Mouse (Mus musculus) ES-CJ7 (cell line): ENCODE results near the gene Rhoq.

Experiments
- DNase-seq: peaks from one replicate; pipeline ENCODE4 v3.0.0; 2011; ENCODE audit warnings: low read depth, low spot score

Gene Rhoq

DNA sequence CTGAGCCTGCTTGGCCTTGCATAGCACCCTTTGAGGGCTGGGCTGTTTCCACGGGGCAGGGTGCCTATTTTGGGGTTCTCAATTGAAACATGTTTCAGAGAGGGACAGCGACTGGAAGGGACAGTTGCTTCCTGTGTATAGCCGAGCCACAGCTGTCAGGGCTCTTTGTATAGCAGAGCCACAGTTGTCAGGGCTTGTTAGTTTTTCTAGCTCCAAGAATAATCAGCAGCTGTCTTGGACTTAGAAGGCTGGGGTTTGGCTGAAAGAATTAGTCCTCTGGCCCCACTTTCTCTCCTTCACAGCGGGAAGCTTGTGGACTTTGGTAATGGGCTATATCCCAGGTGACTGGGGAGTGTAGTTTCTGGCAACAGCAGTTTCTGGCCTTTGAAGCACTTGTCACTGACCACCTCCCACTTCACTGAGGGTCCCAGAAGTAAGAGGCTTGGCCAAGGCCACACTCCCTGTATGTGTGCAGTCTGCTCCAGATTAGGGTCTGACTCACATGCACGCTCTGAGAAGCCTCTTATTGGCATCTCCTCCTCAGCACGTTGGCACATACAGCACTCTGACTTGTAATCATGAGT, 25.8 kb downstream of the Rhoq start:
- no peak for DNase-seq

- no peak for DNase-seq
Observed at GRCm38 (mm10) chr17:86991306-86991705, 28.4 kb downstream of the Rhoq start.

DNA sequence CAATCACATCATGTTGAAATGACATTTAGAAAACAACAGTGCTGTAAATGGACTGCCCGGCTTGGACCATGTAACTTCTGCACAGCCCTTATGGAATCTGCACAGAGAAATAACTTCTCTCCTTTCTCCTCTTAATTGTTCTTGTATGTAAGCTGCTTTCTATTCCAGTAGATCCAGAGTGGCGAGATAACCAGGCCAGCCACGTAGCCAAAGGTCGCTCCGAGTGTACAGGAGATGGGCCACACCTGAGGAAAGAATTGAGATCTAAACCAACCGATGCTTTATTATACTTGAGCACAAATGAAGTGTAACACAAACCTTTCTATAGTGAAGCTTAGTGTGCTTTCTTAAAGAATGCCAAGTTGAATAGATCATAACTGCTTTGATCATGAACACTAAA, 34.4 kb downstream of the Rhoq start:
- DNase-seq = no peak

DNA sequence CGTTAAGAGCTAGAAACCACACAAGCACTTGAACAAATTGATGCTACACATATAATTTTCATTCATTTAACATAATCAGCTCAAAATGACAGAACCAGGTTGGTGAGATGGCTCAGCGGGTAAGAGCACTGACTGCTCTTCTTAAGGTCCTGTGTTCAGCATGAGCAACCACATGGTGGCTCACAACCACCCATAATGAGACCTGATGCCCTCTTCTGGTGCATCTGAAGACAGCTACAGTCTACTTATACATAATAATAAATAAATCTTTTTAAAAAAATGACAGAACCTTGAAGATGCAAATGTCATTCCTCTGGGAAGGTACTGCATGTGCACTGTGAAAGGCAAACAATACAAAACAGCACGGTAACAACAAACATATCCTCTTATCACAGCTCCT, 46.1 kb downstream of the Rhoq start:
- DNase-seq = no peak

DNA sequence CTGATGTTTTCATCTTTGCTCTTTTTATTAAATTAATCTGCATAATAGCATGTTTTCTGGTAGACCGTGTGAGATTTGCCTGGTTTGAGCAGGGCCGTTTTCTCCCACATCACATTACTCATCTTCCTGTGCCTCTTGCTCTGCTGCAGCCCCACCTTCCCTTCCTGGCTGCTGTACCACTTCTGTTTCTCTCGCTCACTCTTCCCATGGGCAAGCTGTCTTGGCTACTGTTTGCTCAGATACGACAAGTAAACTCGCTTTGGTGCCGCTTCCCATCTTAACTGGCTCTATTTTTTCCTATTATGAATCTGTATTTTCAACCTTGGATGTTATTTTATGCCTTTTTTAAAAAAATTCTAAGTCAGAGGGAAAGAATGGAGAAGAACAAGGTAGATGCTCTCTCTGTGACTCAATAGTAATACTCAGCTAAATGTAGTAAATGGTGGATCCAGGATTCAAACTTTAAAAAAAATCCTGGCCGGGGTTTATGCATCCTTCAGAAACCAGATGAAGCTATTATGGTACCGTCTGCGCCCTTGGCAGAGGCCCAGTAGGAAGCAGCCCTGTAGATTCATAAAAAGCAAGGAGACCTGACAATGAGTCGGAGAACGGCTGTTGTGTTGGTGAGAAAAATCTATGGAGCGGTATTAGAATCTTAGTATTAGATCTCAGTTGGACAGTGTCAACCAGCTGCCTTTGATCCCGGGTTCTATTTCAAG, 48.6 kb downstream of the Rhoq start:
- no peak for DNase-seq

DNA sequence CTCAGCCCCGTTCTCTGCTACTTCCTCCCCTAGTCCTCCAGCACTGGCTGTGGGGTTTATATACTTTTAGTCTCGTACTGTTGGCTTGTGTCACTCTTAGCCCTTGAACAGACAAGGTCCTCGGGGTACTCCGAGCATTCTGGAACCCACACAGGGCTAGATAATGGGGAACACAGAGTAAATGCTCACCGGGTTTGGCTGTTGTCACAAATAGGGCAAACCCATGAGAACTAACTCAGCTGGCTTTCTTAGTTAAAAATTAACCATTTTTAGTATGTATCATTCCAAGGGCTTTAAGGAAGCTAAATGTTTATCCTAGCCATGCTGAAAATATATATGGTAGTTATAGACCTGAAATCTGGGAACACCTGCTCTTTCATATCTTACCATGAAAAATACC, 56.8 kb downstream of the Rhoq start:
- no peak for DNase-seq

GRCm38 (mm10) chr17:87024491-87025242, 61.8 kb downstream of the Rhoq start:
- DNase-seq = peak; percentile 47

- peak; percentile 97 for DNase-seq
Observed at GRCm38 (mm10) chr17:87025269-87025949, 62.5 kb downstream of the Rhoq start, which contains the start of the genes Pigf and Cript. TSS of gene Pigf (minus strand) at chr17:87025406. TSS of gene Cript (plus strand) at chr17:87025550.

DNA sequence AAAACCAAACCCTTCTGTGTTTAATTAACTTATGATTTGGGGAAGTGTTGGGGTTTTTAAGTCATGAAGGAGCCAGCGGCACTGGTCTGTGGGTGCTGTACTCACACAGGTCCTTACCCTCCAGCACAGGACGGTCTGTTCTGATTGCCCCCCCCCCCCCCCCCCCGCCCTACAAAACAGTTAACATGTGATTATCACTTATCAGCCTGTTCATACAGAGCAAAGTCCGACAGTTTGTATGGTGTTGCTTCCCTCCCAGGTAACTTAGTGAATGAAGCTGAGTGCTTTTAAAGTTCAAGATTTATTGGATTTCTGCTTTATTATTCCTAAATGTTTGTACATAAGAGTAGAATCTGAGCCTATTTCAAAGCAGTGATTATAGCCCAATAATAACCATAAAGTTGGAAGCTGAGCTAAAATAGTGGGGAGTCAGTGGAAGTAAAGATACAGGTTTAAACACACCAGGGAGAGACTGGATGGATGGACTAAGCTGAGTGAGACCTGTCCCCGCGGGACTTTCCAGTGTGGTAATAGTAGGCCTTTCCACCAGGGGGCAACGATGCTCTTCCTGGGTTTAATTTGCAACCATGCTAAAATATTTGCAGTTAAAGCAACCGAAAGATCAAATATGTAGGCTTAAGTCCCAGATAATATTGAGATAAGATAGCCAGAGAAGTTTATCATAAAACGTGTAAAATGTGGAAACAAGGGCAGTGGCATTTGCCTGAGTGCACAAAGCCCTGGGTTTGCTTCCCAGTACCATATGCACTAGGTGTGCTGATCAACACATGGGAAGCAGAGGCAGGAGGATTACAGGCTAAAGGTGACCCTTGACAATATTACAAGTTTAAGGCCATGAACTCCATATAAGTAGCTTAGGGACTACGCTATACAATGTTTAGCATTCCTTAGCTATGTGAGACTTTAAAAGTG, 73.5 kb downstream of the Rhoq start:
- peak; percentile 43 for DNase-seq

DNA sequence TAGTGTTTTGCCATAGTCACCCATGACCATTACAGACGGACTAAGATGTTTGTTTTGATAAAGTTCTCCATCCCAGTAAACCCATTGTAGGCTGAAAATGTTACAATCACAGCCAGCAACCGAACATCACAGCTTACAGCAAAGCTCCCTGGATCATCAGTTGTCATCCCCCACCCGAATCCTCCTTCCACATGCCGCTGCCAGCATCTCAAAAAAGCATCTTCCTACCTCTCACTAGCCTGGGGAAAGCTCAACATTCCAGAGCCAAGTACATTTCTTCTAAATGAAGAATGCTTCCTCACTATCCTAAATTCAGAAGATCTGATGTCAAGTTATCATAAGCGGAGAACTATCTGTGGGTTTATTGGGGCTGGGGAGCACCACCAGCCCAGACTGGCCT, 75.6 kb downstream of the Rhoq start:
- DNase-seq = no peak

DNA sequence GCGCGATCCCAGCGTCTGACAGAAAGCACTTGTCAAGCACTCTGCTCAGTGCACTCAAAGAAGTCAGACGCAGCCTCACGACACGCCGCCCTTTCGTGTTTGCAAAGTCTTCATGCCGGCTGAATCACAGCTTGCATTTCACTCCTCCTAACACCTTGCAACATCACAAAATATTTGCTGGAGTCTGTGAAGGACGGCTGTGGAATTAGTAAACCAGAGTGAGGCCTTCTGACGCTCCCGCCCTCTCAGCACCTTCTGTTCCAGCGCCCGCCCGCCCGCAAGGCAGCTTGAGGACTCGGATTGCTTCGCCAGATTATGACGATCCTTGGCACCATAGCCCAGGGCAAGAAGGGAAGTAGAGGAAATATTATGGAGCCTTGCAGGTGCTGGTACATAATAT, 78.9 kb downstream of the Rhoq start:
- DNase-seq = no peak

DNA sequence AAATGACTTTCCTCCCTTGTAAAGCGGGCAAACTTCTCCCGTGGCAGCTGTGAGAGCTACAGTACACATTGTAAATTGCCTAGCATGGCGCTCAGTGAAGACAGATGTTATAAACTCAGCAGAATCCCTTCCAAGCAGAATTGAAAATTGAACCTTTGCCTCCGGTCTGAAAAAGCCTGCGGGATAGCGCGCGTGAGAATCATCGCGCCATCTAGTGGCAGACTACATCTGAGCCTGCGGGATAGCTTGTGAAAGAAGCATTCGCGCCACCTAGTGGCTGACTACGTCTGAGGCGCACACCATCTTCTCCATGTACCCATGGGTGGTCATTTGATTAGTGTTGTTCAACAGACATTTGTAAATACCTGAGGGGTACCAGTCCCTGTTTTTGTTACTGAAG, 81.5 kb downstream of the Rhoq start:
- DNase-seq = peak; percentile 93

GRCm38 (mm10) chr17:87044796-87045195, 81.9 kb downstream of the Rhoq start:
- DNase-seq = no peak
